Mouse (Mus musculus) lung, embryonic 15.5 days (tissue): ENCODE results near the gene Dnaaf2. TPM values are rescaled to one million over a fixed set of nuclear protein-coding genes. Genes with fewer than 3 reads are reported as not detected.

Experiments
- ATAC-seq: fragments of 200-750 bp; cut with Nextera tagmentation; 2 replicates; pipeline ENCODE4 v1.8.0; 2017; ENCODE audit warnings: moderate number of reproducible peaks, borderline replicate concordance; ENCODE audit not compliant: low FRiP score, low TSS enrichment; ENCODE audit errors: extremely low read depth
- H3K27ac ChIP-seq: fragments of 300-500 bp; sonication (generic); 2 replicates; pipeline ENCODE4 v1.5.1; 2015; ENCODE audit warnings: moderate library complexity, mild to moderate bottlenecking, inconsistent platforms
- H3K27me3 ChIP-seq: fragments of 300-500 bp; sonication (generic); 2 replicates; pipeline ENCODE4 v1.6.1; 2015; ENCODE audit warnings: inconsistent platforms
- H3K36me3 ChIP-seq: fragments of 300-500 bp; sonication (generic); 2 replicates; pipeline ENCODE4 v1.6.1; 2015; ENCODE audit warnings: inconsistent platforms
- H3K4me1 ChIP-seq: fragments of 300-500 bp; sonication (generic); 2 replicates; pipeline ENCODE4 v1.6.1; 2015; ENCODE audit warnings: inconsistent platforms
- H3K4me2 ChIP-seq: fragments of 300-500 bp; sonication (generic); 2 replicates; pipeline ENCODE4 v1.6.1; 2015; ENCODE audit warnings: inconsistent platforms, mild to moderate bottlenecking, moderate library complexity
- H3K4me3 ChIP-seq: fragments of 300-500 bp; sonication (generic); 2 replicates; pipeline ENCODE4 v1.5.1; 2015; ENCODE audit warnings: mild to moderate bottlenecking, inconsistent platforms
- H3K9ac ChIP-seq: fragments of 300-500 bp; sonication (generic); 2 replicates; pipeline ENCODE4 v1.6.1; 2015; ENCODE audit warnings: inconsistent platforms
- H3K9me3 ChIP-seq: fragments of 300-500 bp; sonication (generic); 2 replicates; pipeline ENCODE4 v1.6.1; 2016; ENCODE audit warnings: inconsistent platforms
- WGBS: fragments of 180-500 bp; shearing (Covaris S2); methylation state at CpG from one replicate; pipeline ENCODE4 v1.1.7; 2015; 5-methylcytosine and 5-hydroxymethylcytosine counted together
- polyA plus RNA-seq: library from polyadenylated mRNA; unstranded; fragments of >200 nt; fragmentation: Nextera tagmentation; extraction: Ambion mirVana; gene quantifications from 2 replicates; pipeline ENCODE4 v1.2.1, GENCODE M21; 2015

Dnaaf2 gene
- polyA plus RNA-seq, 1 experiment from 2014 or later: 10.3 TPM

DNA sequence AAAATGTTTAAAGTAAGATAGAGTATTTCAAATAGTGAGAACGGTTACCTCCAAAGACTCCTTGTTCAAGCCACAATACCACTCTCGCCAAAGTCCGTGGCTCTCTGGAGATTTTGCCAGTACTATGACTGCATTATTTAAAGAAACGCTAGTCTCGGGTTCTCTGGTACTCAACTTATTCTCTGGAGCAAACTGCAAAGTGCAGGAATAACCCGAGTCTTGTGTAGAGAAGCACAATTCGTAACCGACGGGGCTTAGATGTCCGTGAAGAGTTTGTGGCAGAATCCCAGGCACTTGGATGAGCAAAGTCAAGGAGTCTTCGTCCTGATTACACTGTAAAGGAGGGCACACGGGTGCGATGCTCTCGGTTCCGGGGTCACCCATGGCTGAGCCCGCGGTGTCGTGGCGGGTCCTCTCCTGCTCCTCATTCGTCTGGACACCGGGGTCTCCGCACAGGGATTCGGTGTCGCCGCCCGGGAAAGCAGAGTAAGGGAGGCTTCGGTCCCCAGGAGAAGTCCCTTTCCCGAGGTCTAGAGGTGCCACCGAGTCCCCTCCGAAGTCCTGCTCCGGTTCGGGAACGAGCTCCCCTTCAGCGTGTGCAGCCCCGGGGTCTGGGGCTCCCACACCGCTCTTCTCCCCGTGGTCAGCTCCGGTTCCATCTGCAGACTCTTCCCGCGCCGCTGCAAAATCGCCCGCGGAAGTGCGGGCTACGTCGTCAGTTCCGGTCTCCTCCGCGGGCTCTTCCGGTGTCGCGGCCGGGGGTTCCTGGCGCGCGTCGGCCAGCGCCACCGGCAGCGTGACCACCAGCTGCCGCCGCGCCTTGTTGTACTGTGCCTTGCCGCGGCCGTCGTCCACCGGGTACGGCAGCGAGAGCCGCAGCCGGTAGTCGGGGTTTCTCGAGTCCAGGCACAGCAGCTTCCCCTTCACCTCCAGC, 1.5 kb downstream of the Dnaaf2 start, which contains the start of gene Gm49383:
Gene Gm49383, minus strand, starts transcription at position 661 of the 934 bp plus-strand sequence.
- H3K9ac ChIP-seq: peak within 1 kb of the TSS; percentile 78
- under 1% methylated on average over 75 of the region's 75 CpGs for WGBS
- peak within 1 kb of the TSS; percentile 75 for H3K4me3 ChIP-seq
- H3K4me2 ChIP-seq: peak within 1 kb of the TSS; percentile 95
- H3K27ac ChIP-seq: peak within 1 kb of the TSS; percentile 88
- H3K27me3 ChIP-seq: no peaks in the 10 kb centered on the region
- peak; percentile 75 for ATAC-seq
- peaks cover 22% of the 10 kb centered on the region for H3K4me1 ChIP-seq
- peaks cover 24% of the 10 kb centered on the region; the same call in 1 of the 2 replicates for H3K36me3 ChIP-seq
- no peaks in the 10 kb centered on the region for H3K9me3 ChIP-seq

DNA sequence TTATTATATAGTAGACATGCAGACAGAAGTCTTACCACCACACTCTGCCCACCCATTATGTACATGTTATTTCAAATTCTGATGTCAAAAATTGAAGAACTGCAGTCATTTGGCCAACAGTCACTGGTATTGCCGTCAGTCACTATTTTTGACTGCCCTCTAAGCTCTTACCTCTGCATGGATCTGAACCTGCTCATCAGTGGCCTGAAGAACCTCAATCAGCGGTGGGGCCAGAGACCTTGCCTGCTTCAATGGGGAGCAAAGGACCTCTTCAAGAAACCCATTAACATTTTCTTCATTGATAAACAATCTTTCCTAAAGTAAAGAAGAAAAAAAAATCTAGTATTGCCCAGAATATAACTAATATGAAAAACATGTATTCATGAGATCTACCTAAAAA, 5.6 kb downstream of the Dnaaf2 start:
- Histone ChIP-seq H3K27ac (no peak overlapping the region), H3K4me3 (no peak overlapping the region), H3K4me2 (no peak overlapping the region), H3K36me3 (peaks cover 38% of the 10 kb centered on the region), H3K9ac (no peak overlapping the region), H3K9me3 (no peaks in the 10 kb centered on the region), H3K27me3 (no peaks in the 10 kb centered on the region), H3K4me1 (peaks cover 6% of the 10 kb centered on the region)
- 86% methylated on average over 2 of the region's 2 CpGs for WGBS
- ATAC-seq: no peak

DNA sequence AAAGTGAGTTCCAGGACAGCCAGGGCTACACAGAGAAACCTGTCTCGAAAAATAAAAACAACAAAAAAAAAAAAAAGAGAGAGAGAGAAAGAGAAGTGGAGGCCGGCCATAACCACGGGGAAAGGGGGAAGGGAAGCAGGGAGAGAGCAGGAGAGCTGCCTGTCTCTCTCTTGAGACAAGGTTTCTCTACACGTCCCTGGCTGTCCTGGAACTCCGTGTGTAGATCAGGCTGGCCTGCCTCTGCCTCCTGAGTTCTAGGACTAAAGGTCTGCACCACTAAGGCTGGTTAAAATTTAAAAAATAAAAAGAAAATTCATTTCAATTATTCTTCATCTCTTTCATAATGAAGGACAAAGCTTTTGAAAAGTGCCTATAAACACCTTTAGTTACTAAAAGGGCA, 6.8 kb downstream of the Dnaaf2 start:
- H3K27me3 ChIP-seq: no peaks in the 10 kb centered on the region
- H3K36me3 ChIP-seq: peaks cover 45% of the 10 kb centered on the region
- H3K4me1 ChIP-seq: peaks cover 15% of the 10 kb centered on the region
- no peak overlapping the region for H3K9ac ChIP-seq
- no peak overlapping the region for H3K27ac ChIP-seq
- H3K4me2 ChIP-seq: no peak overlapping the region
- WGBS: 86% methylated on average over 5 of the region's 5 CpGs
- H3K9me3 ChIP-seq: no peaks in the 10 kb centered on the region
- no peak for ATAC-seq
- no peak overlapping the region for H3K4me3 ChIP-seq

DNA sequence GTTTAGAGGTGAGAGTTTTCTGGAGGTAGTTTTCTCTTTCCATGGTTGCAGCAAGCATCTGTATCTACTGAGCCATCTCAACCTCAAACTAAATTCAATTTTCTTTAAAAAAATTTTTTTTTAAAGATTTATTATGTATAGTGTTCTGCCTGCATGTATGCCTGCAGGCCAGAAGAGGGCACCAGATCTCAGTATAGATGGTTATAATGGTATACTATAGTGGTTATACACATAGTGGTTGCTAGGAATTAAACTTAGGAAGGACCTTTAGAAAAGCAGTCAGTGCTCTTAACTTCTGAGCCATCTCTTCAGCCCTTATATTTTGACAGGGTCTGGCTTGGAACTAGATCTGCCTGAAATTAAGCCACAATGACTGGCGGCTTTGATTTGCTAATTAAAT, 7.7 kb downstream of the Dnaaf2 start:
- H3K4me2 ChIP-seq: no peak overlapping the region
- H3K36me3 ChIP-seq: peaks cover 45% of the 10 kb centered on the region
- peaks cover 13% of the 10 kb centered on the region for H3K4me1 ChIP-seq
- WGBS: 95% methylated on average over 1 of the region's 1 CpGs
- no peak for ATAC-seq
- H3K9ac ChIP-seq: no peak overlapping the region
- H3K4me3 ChIP-seq: no peak overlapping the region
- H3K27ac ChIP-seq: no peak overlapping the region
- H3K27me3 ChIP-seq: no peaks in the 10 kb centered on the region
- H3K9me3 ChIP-seq: no peaks in the 10 kb centered on the region

DNA sequence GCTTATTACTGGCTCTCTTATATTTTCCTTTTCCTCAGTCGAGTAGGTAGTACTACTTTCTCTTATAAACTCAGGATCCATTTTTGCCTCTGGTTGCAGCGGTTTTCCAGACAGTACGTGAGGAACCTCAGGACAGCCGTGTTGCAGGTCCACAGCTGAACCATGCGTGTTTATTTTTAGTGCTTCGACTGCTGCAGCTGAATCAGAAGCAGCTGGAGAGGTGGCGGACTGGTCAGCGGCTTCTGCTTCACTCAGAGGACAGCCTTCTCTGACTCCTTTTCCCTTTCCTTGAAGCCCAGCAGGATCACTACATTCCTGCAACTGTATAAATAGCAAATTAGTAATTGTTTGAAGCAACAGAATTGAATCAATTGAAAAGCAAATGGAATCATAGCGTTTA, 8.2 kb downstream of the Dnaaf2 start:
- Histone ChIP-seq H3K27me3 (no peaks in the 10 kb centered on the region), H3K4me2 (no peak overlapping the region), H3K36me3 (peaks cover 45% of the 10 kb centered on the region), H3K27ac (no peak overlapping the region), H3K9ac (no peak overlapping the region), H3K9me3 (no peaks in the 10 kb centered on the region), H3K4me1 (peaks cover 17% of the 10 kb centered on the region), H3K4me3 (no peak overlapping the region)
- 81% methylated on average over 9 of the region's 9 CpGs for WGBS
- no peak for ATAC-seq

DNA sequence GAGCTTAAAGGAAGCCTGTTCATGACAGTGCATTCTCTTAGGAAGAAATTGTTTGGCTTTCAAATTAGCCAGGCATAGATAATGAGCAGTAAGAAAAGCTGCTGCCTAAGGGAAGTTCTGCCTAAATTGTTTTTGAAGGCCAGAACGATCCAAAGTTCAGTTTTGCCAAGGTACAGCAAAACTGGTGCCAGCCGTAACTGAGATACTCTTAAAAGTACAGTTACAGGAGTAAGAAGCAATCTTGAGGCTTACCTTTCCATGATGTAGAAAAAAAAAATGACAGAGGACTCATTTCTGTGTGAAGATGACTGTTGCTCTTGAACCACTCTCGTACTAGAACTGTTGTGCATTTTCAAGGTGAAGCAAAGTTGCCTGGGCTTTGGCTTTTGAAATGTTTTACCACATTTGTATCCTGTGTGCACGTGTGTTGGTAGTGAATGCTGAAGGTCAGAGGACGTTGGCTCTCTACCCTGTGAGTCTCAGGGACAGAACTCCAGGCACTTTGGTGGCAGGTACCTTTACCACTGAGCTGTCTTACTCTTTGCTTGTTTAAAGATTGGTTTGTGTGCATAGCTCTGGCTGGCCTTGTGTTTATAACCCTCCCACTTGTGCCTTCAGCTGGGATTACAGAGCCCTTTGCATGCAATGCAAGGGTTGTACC, 11.3 kb downstream of the Dnaaf2 start:
- Histone ChIP-seq H3K9ac (no peak overlapping the region), H3K9me3 (no peaks in the 10 kb centered on the region), H3K27ac (no peak overlapping the region), H3K27me3 (no peaks in the 10 kb centered on the region), H3K4me1 (peaks cover 19% of the 10 kb centered on the region), H3K36me3 (peaks cover 41% of the 10 kb centered on the region), H3K4me2 (no peak overlapping the region), H3K4me3 (no peak overlapping the region)
- WGBS: 61% methylated on average over 5 of the region's 5 CpGs
- ATAC-seq: no peak

DNA sequence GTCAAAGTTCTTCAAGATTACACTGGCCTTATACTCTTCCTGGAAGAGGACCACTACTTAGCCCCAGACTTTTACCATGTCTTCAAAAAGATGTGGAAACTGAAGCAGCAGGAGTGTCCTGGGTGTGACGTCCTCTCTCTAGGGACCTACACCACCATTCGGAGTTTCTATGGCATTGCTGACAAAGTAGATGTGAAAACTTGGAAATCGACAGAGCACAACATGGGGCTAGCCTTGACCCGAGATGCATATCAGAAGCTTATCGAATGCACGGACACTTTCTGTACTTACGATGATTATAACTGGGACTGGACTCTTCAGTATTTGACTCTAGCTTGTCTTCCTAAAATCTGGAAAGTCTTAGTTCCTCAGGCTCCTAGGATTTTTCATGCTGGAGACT, 12.9 kb downstream of the Dnaaf2 start:
- Histone ChIP-seq H3K9me3 (no peaks in the 10 kb centered on the region), H3K4me3 (peak overlapping the region; percentile 69), H3K36me3 (peaks cover 38% of the 10 kb centered on the region), H3K27ac (no peak overlapping the region), H3K27me3 (no peaks in the 10 kb centered on the region), H3K4me2 (peak overlapping the region; percentile 74), H3K9ac (peak overlapping the region; percentile 88), H3K4me1 (peaks cover 19% of the 10 kb centered on the region)
- WGBS: 73% methylated on average over 7 of the region's 7 CpGs
- ATAC-seq: no peak

DNA sequence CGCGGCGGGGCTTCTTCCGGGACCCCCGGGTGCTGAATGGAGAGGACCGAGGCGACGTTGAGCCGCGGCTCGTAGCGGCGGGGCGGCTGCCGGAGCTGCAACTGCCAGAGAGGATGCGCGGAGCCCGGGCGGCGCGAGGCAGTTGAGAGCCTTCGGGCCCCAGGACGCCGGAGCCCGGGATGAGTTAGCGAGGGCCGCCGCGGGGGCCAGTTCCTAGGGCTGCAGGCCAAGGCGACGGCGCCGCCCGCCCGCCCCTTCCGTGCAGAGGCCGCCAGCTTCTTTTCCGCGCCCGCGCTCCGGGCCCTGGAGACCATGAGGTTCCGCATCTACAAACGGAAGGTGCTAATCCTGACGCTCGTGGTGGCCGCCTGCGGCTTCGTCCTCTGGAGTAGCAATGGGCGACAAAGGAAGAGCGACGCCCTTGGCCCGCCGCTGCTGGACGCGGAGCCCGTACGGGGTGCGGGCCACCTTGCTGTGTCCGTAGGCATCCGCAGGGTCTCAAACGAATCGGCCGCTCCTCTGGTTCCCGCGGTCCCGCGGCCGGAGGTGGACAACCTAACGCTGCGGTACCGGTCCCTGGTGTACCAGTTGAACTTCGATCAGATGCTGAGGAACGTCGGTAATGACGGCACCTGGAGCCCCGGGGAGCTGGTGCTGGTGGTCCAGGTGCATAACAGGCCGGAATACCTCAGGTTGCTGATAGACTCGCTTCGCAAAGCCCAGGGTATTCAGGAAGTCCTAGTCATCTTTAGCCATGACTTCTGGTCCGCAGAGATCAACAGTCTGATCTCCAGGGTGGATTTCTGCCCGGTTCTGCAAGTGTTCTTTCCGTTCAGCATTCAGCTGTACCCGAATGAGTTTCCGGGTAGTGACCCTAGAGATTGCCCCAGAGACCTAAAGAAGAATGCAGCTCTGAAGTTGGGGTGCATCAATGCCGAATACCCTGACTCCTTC, 13.6 kb downstream of the Dnaaf2 start:
- peaks cover 19% of the 10 kb centered on the region for H3K4me1 ChIP-seq
- 2% methylated on average over 80 of the region's 86 CpGs for WGBS
- no peaks in the 10 kb centered on the region for H3K27me3 ChIP-seq
- H3K9me3 ChIP-seq: no peaks in the 10 kb centered on the region
- H3K4me2 ChIP-seq: peak overlapping the region; percentile 74
- H3K4me3 ChIP-seq: peak overlapping the region; percentile 69
- H3K27ac ChIP-seq: peak overlapping the region; percentile 89
- ATAC-seq: peak; percentile 76
- H3K36me3 ChIP-seq: peaks cover 30% of the 10 kb centered on the region
- peak overlapping the region; percentile 88 for H3K9ac ChIP-seq

DNA sequence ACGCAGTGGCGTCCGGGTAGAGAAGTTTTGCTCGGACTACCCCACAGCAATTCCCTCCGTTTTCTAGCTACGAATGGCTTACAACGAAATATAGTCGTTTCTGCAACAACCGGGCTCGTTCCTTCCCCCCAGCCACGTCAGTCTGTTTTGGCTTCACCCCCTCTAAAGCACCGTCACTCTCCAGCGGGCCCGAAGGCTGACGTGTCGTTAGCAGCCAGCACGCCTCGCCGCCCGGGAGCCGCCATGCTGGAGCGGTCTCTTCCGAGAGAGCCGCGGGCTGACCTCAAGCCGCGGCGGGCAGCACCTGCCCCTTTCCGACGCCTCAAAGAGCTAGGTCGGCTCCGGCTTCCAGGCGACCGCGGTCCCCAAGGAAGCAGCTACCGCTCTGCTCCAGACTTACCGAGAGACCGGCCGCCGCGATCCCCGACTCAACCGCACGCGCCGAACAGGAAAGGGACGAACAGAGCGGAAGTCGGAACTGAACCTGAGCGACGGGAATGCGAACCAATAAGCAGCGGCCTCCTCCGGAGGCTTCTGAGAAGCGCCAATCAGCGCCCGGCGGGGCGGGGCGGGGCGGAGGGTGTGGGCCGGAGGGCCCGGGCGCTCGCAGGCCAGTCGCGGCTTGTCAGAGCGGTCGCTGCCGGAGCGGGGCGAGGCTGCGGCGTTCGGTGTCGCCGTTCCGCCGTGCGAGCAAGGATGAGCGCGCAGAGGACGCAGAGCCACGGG, 14.5 kb downstream of the Dnaaf2 start, which contains the start of the genes Rpl36al and Mgat2:
Gene Rpl36al, minus strand, starts transcription at position 501 of the 726 bp plus-strand sequence.
Gene Mgat2, plus strand, starts transcription at position 575 of the 726 bp plus-strand sequence.
- under 1% methylated on average over 79 of the region's 84 CpGs for WGBS
- H3K27me3 ChIP-seq: no peaks in the 10 kb centered on the region
- peak within 1 kb of the TSS; percentile 69 for H3K4me3 ChIP-seq
- peaks cover 19% of the 10 kb centered on the region for H3K4me1 ChIP-seq
- peak; percentile 99 for ATAC-seq
- H3K27ac ChIP-seq: peak within 1 kb of the TSS; percentile 89
- peak within 1 kb of the TSS; percentile 74 for H3K4me2 ChIP-seq
- H3K9me3 ChIP-seq: no peaks in the 10 kb centered on the region
- peak within 1 kb of the TSS; percentile 88 for H3K9ac ChIP-seq
- H3K36me3 ChIP-seq: peaks cover 24% of the 10 kb centered on the region

DNA sequence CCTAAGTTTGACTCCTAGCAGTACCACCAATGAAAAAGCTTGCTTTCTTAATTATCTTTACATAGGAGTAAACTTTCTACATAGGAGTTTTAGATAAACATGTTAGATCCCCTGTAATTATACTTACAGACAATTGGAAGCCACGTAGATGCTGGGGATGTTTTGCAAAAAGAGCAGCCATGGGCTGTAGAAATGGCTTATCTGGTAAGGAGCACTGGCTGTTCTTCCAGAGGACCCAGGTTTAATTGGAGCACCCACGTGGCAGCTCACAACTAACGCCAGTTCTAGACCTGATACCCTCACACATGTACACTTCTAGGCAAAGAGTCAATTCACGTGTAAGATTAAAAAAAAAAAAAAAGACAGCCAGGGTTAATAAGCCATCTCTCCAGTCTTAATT, 16.4 kb downstream of the Dnaaf2 start:
- H3K27me3 ChIP-seq: no peaks in the 10 kb centered on the region
- WGBS: 86% methylated on average over 4 of the region's 4 CpGs
- no peak overlapping the region for H3K9ac ChIP-seq
- peaks cover 12% of the 10 kb centered on the region for H3K36me3 ChIP-seq
- H3K9me3 ChIP-seq: no peaks in the 10 kb centered on the region
- H3K27ac ChIP-seq: no peak overlapping the region
- peaks cover 12% of the 10 kb centered on the region for H3K4me1 ChIP-seq
- H3K4me3 ChIP-seq: no peak overlapping the region
- ATAC-seq: no peak
- H3K4me2 ChIP-seq: no peak overlapping the region

DNA sequence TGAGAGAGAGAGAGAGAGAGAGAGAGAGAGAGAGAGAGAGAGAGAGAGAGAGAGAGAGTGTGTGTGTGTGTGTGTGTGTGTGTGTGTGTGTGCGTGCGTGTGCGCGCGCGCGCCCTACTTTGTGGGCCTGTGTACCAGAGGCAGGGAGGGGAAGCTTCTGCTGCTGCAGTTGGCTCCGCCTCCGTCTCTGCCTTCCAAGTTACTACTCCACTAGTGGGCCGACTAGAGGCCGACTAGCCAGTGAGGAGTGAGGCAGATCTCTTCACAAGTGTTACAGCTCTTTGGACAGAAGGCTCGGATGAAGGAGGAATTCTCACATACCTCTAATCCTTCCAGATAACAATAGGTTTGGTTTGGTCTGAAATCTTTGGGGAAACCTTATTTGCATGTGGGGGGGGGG, 18.9 kb downstream of the Dnaaf2 start:
- Histone ChIP-seq H3K27ac (no peak overlapping the region), H3K36me3 (peaks cover 21% of the 10 kb centered on the region), H3K4me3 (no peak overlapping the region), H3K4me2 (no peak overlapping the region), H3K27me3 (no peaks in the 10 kb centered on the region), H3K4me1 (no peaks in the 10 kb centered on the region), H3K9me3 (no peaks in the 10 kb centered on the region), H3K9ac (no peak overlapping the region)
- ATAC-seq: no peak
- 72% methylated on average over 12 of the region's 12 CpGs for WGBS
